Mouse (Mus musculus): ENCODE data around the gene Asic5. TPM values are rescaled to one million over a fixed set of nuclear protein-coding genes. Genes with fewer than 3 reads are reported as not detected.

Gene Asic5
- polyA plus RNA-seq, 1 experiment = not detected

DNA sequence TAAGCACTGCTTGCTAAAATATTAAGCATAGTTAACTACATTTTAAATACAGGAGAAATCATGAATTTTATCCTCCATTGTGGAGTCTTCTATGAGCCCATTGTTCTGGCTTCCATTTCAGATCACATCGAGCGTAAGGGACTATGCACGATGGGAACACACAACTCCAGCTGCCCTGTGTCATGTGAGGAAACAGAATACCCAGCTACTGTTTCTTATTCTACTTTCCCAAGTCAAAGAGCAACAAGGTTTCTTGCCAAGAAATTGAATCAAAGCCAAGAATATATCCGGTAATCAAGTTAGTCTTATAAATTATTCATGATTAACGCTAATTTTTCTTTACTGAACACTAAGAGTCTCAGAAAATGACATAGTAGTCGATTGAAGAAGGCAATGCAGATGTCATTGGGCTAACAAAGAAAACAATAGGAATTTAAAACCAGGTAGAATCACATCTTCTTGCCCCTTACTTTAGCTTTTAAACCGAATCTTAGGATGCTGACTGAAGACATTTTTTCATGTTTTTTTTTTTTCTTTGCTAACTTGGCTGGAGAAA lies 32.1 kb downstream of the Asic5 start:
- Histone ChIP-seq H3K36me3 (ENCODE audit: control insufficient read depth, insufficient read depth) (no peaks in the 10 kb centered on the region), H3K27me3 (ENCODE audit: control insufficient read depth, insufficient read depth, insufficient read length) (peaks cover 4% of the 10 kb centered on the region), H3ac (ENCODE audit: control insufficient read depth, insufficient read length, low read depth) (no peak overlapping the region), H3K4me3 (ENCODE audit: insufficient read depth, poor library complexity, severe bottlenecking) (no peak overlapping the region), H3K79me2 (ENCODE audit: control insufficient read depth, insufficient read depth) (no peaks in the 10 kb centered on the region), H3K79me3 (ENCODE audit: low read depth) (no peaks in the 10 kb centered on the region)
- TF ChIP-seq FOSL1 (IDR thresholded peaks at IDR 0.05; ENCODE audit: insufficient read depth, low read length, poor library complexity, severe bottlenecking) = no peak
- no peak for TF ChIP-seq USF1 (IDR thresholded peaks at IDR 0.05; ENCODE audit: low read depth)
- TF ChIP-seq CTCF (IDR thresholded peaks at IDR 0.05; ENCODE audit: control insufficient read depth, insufficient read depth, insufficient read length) = no peak
- TF ChIP-seq MAX (IDR thresholded peaks at IDR 0.05) = no peak
- no peak for TF ChIP-seq MYOD1 (IDR thresholded peaks at IDR 0.05; ENCODE audit: control insufficient read depth, insufficient read length, low read depth)
- no peak for TF ChIP-seq CEBPB (IDR thresholded peaks at IDR 0.05; ENCODE audit: low read depth)
- no peak for TF ChIP-seq MYOG (IDR thresholded peaks at IDR 0.05; ENCODE audit: control insufficient read depth, extremely low read depth, insufficient read length)

- H3K36me3 ChIP-seq (ENCODE audit: control insufficient read depth, insufficient read depth) = no peaks in the 10 kb centered on the region
- TF ChIP-seq CEBPB (IDR thresholded peaks at IDR 0.05; ENCODE audit: low read depth) = no peak
- no peak for TF ChIP-seq MYOG (IDR thresholded peaks at IDR 0.05; ENCODE audit: control insufficient read depth, extremely low read depth, insufficient read length)
- TF ChIP-seq MAX (IDR thresholded peaks at IDR 0.05) = no peak
- TF ChIP-seq MYOD1 (IDR thresholded peaks at IDR 0.05; ENCODE audit: control insufficient read depth, insufficient read length, low read depth) = no peak
- no peak for TF ChIP-seq CTCF (IDR thresholded peaks at IDR 0.05; ENCODE audit: control insufficient read depth, insufficient read depth, insufficient read length)
- no peak for TF ChIP-seq FOSL1 (IDR thresholded peaks at IDR 0.05; ENCODE audit: insufficient read depth, low read length, poor library complexity, severe bottlenecking)
- TF ChIP-seq USF1 (IDR thresholded peaks at IDR 0.05; ENCODE audit: low read depth) = no peak
These were observed 40.4 kb downstream of the Asic5 start for GRCm38 (mm10) chr3:82022421-82022920.

DNA sequence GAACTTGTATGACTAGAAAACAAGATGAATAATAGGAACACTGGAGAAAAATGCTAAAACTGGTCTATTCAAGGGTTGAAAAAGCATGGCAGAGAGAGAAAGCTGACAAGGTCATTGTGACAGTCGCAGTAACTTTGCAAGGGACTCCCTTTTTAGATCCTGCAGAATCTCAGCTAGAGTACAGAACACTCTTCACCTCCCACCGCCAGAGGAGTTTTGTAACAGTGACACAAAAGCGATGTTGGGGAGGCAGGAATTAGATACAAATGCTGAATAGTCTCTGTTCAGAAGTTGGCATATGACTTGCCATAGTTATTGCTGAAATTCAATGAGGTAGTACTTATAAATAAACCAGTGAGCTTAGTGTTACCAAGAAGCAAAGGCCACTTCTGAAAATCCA lies 41.0 kb downstream of the Asic5 start:
- Histone ChIP-seq H3K4me3 (ENCODE audit: insufficient read depth, poor library complexity, severe bottlenecking) (no peak overlapping the region), H3K27me3 (ENCODE audit: control insufficient read depth, insufficient read depth, insufficient read length) (peaks cover 4% of the 10 kb centered on the region), H3K36me3 (ENCODE audit: control insufficient read depth, insufficient read depth) (no peaks in the 10 kb centered on the region), H3K79me3 (ENCODE audit: low read depth) (no peaks in the 10 kb centered on the region), H3K79me2 (ENCODE audit: control insufficient read depth, insufficient read depth) (no peaks in the 10 kb centered on the region), H3ac (ENCODE audit: control insufficient read depth, insufficient read length, low read depth) (no peak overlapping the region)
- no peak for TF ChIP-seq CTCF (IDR thresholded peaks at IDR 0.05; ENCODE audit: control insufficient read depth, insufficient read depth, insufficient read length)
- TF ChIP-seq MYOG (IDR thresholded peaks at IDR 0.05; ENCODE audit: control insufficient read depth, extremely low read depth, insufficient read length) = no peak
- TF ChIP-seq CEBPB (IDR thresholded peaks at IDR 0.05; ENCODE audit: low read depth) = no peak
- no peak for TF ChIP-seq USF1 (IDR thresholded peaks at IDR 0.05; ENCODE audit: low read depth)
- no peak for TF ChIP-seq MYOD1 (IDR thresholded peaks at IDR 0.05; ENCODE audit: control insufficient read depth, insufficient read length, low read depth)
- no peak for TF ChIP-seq FOSL1 (IDR thresholded peaks at IDR 0.05; ENCODE audit: insufficient read depth, low read length, poor library complexity, severe bottlenecking)
- TF ChIP-seq MAX (IDR thresholded peaks at IDR 0.05) = no peak

More at GRCm38 (mm10) chr3:82022421-82022920, 40.4 kb downstream of the Asic5 start:
- no peak overlapping the region for H3ac ChIP-seq (ENCODE audit: control insufficient read depth, insufficient read length, low read depth)
- H3K79me2 ChIP-seq (ENCODE audit: control insufficient read depth, insufficient read depth) = no peaks in the 10 kb centered on the region
- H3K79me3 ChIP-seq (ENCODE audit: low read depth) = no peaks in the 10 kb centered on the region
- peaks cover 4% of the 10 kb centered on the region for H3K27me3 ChIP-seq (ENCODE audit: control insufficient read depth, insufficient read depth, insufficient read length)
- H3K4me3 ChIP-seq (ENCODE audit: insufficient read depth, poor library complexity, severe bottlenecking) = no peak overlapping the region

DNA sequence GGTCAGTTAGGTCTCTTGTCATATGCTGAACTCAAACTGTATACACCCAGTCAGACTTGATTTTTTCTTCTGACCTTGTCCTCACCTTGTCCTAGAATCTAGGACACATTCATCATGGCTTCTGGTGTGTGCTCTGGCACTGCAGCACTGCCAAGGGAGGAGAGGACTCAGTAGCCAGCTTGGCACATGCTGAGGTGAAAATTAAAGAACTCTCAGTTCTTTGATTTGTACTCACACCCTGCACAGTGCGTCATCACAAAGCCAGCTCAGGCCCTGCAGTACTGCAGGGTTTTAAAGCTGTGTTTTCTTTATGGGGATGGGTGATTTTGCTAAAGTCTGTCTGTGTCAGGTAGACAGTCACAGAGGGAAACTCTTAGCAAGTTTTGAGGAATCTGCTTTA lies 45.2 kb downstream of the Asic5 start:
- TF ChIP-seq FOSL1 (IDR thresholded peaks at IDR 0.05; ENCODE audit: insufficient read depth, low read length, poor library complexity, severe bottlenecking) = no peak
- no peak for TF ChIP-seq CEBPB (IDR thresholded peaks at IDR 0.05; ENCODE audit: low read depth)
- no peak for TF ChIP-seq MAX (IDR thresholded peaks at IDR 0.05)
- no peak for TF ChIP-seq USF1 (IDR thresholded peaks at IDR 0.05; ENCODE audit: low read depth)
- TF ChIP-seq CTCF (IDR thresholded peaks at IDR 0.05; ENCODE audit: control insufficient read depth, insufficient read depth, insufficient read length) = no peak
- no peak for TF ChIP-seq MYOG (IDR thresholded peaks at IDR 0.05; ENCODE audit: control insufficient read depth, extremely low read depth, insufficient read length)
- TF ChIP-seq MYOD1 (IDR thresholded peaks at IDR 0.05; ENCODE audit: control insufficient read depth, insufficient read length, low read depth) = no peak
- no peaks in the 10 kb centered on the region for H3K79me2 ChIP-seq (ENCODE audit: control insufficient read depth, insufficient read depth)
- H3K27me3 ChIP-seq (ENCODE audit: control insufficient read depth, insufficient read depth, insufficient read length) = no peaks in the 10 kb centered on the region
- H3K4me3 ChIP-seq (ENCODE audit: insufficient read depth, poor library complexity, severe bottlenecking) = no peak overlapping the region
- no peaks in the 10 kb centered on the region for H3K36me3 ChIP-seq (ENCODE audit: control insufficient read depth, insufficient read depth)
- no peak overlapping the region for H3ac ChIP-seq (ENCODE audit: control insufficient read depth, insufficient read length, low read depth)
- no peaks in the 10 kb centered on the region for H3K79me3 ChIP-seq (ENCODE audit: low read depth)

DNA sequence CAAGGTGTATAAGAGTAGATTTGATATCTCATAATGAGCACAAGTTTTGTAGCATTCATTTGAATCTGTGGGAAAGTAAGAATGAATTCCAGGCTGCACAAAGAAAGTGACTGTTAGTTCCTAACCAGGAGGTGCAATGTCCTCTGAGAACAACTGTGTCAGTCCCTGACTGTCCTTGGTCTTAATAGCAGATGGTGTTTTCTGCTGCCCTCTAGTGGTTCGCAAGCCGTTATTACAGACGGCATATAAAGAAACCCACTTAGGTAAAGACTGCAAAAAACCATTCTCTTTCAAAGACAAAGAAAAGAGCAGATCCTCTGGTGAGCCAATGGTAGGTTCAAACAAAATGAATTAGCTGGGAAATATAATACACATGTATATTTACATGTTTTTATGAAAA lies 47.1 kb downstream of the Asic5 start:
- H3K36me3 ChIP-seq (ENCODE audit: control insufficient read depth, insufficient read depth) = no peaks in the 10 kb centered on the region
- no peaks in the 10 kb centered on the region for H3K79me2 ChIP-seq (ENCODE audit: control insufficient read depth, insufficient read depth)
- TF ChIP-seq CEBPB (IDR thresholded peaks at IDR 0.05; ENCODE audit: low read depth) (no peak), FOSL1 (IDR thresholded peaks at IDR 0.05; ENCODE audit: insufficient read depth, low read length, poor library complexity, severe bottlenecking) (no peak), CTCF (IDR thresholded peaks at IDR 0.05; ENCODE audit: control insufficient read depth, insufficient read depth, insufficient read length) (no peak), MYOD1 (IDR thresholded peaks at IDR 0.05; ENCODE audit: control insufficient read depth, insufficient read length, low read depth) (no peak), MYOG (IDR thresholded peaks at IDR 0.05; ENCODE audit: control insufficient read depth, extremely low read depth, insufficient read length) (no peak), USF1 (IDR thresholded peaks at IDR 0.05; ENCODE audit: low read depth) (no peak), MAX (IDR thresholded peaks at IDR 0.05) (no peak)
- H3K79me3 ChIP-seq (ENCODE audit: low read depth) = no peaks in the 10 kb centered on the region
- H3K4me3 ChIP-seq (ENCODE audit: insufficient read depth, poor library complexity, severe bottlenecking) = no peak overlapping the region
- H3ac ChIP-seq (ENCODE audit: control insufficient read depth, insufficient read length, low read depth) = no peak overlapping the region
- peaks cover 4% of the 10 kb centered on the region for H3K27me3 ChIP-seq (ENCODE audit: control insufficient read depth, insufficient read depth, insufficient read length)
